Mouse (Mus musculus) left cerebral cortex, adult 18-20 months (tissue): ENCODE results near the gene Wdr20rt. TPM values are rescaled to one million over a fixed set of nuclear protein-coding genes. Genes with fewer than 3 reads are reported as not detected.

ENCODE experiments used
- total RNA-seq, 2 experiments: library from RNA; stranded (reverse); gene quantifications; 2 replicates each; pipeline ENCODE4 v1.2.3; 2021

Gene Wdr20rt
- total RNA-seq, 2 experiments from 2014 or later: not detected

Other genes starting within 250 kb of the Wdr20rt start
- gene Prpf39, start 189.2 kb upstream of the Wdr20rt start, total RNA-seq: 10 to 100 TPM; 37.0 to 38.1 TPM
- gene Fkbp3, start 151.5 kb upstream of the Wdr20rt start, total RNA-seq: 100 to 1,000 TPM; 173 to 174 TPM
- gene Fancm, start 149.9 kb upstream of the Wdr20rt start, total RNA-seq: 10 to 100 TPM; 12.7 to 14.2 TPM
- gene Mis18bp1, start 52.9 kb upstream of the Wdr20rt start, total RNA-seq: under 1 TPM; 0.21 to 0.51 TPM